Mouse (Mus musculus) cerebellum, postnatal 14 days (tissue): ENCODE measurements at regions not wholly inside any gene's neighbourhood (a gene's known extent, or its start where the extent isn't known, plus 50 kb on each side); places are given as distances from the start of the nearest gene placed in this dataset.

Experiments
- DNase-seq, 2 experiments: peaks; one replicate each; pipeline ENCODE4 v3.0.0; 2021; ENCODE audit warnings: mixed read lengths in 2 of 2

DNA sequence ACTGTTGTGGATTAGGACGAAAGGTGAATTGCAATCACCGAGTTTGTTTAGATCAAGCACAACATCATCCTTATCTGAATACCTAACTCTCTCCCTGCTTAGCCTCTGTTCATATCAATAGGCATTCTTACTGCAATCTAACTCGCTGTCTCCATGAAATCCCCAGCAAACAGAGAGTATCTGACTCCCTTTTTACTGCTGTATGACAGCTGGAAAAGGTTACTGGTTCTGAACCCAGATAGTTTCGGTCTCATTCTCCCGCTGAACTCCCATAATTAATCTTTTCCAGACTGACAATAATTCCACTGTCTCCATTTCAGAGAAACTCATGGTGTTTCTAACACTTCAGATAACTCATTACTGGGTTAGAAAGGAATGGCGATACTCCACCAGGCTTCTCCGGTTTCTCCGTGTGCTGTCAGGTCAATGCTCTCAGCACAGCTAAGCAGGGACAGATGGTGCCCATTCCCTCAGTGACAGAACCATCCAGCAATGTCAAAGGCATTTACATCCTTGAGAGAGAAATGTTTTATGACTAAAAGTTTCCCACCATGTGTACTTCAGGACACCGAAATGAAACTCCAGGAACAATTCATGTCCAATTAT, 167.5 kb upstream of the Itga4 start:
- DNase-seq = peak; percentile 33 to 58

DNA sequence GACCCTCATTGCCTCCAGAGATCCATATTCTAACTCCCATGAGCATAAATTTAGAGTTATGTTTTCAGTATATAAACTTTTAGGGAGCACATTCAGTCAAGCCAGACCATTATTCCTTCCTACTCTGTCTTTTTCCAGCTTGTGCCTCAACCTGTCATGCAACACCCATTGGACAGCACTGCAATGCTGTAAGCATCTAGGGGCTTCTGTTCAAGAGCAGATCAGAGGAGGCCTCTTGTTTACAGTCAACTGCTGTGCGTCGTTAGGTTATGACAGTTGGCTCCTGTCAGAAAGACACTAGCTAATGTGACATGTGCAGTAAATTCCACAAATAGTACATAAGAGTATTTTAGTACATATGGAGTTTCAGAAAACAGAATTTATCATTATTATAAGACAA, 165.0 kb upstream of the Itga4 start:
- DNase-seq = no peak

DNA sequence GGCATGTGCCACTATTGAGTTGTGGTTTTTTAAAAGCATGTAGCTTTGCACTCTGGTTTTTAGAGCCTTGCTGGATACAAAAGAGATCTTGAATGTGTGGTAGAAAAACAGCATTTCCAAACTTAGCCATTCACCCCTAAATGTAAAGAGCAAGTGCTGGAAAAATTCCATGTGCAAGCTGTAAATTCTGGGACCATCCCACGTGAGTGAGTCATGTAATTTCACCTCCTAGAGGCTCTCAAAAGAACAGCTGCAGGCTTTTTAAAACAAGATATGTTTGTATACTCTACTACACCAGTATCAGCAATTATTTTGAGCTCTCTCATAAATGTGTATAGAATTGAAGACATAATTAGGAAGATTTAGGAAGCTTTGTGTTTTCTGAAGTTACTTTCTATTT, 160.9 kb upstream of the Itga4 start:
- DNase-seq = no peak

DNA sequence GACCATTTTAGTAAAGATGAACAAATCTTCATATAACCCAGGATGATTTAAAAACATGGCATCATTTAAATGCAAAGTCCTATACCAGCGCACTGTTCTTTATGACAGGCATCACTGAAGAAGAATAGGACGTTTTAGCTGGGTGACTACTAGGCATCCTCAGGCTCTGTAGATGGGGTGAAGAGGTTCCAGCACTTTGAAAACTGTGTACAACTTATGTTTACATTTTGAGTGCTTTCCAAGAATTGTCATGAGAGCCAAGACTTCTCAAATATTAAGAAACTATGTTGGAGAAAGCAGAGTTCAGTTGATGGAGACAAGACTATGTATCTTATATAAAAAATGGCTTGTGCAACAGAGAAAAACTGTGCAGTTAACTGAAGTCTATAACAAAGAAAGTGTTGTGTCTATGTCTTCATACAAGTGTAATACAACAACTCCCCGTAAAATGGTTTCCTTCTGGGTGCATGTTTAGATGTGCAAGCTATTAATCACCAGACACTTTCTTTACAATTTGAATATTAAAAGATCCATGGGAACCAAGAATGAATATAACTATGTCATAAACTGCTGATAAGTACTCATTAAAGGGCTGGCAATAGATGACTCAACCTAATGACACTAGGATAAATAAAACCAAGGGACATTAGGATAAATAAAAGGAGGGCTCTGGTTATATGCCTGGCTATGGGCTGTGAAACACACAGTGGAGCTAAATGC, 158.5 kb upstream of the Itga4 start:
- no peak for DNase-seq

DNA sequence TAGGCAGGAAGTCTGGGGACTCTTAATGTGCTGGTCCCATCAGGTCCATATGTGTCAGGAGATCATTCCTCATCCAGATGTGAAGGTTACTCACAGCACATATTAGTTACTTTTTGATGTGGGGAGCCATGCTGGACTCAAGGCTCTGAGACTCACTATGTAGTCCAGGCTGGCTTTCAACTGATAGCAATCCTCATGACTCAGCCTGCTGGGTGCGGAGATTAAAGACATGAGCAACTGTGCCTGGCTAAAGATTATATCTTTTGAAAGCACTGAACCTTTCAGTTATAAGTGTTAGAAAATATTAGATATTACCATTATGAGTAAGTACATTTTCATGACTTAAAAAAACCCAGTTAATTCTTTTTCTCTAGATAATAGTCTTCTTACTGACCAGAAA, 155.6 kb upstream of the Itga4 start:
- no peak for DNase-seq

DNA sequence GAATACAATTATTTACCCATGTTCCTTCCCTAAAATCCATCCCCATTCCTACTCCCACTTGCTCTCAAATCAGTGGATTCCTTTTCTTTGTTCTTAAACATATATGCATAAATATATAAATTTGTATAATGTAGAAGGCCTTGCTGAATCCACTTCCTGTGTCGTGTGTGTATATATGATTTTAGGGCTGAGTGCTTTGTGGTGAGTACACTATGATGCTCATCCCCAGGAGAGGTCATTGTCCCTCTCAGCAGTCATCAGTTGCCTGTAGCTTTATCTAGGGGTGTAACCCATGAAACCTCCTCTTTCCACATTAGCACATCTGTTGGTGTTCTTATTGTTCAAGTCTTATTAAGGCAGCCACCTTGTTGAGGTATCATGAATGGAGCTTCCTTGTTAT, 143.6 kb upstream of the Itga4 start:
- no peak for DNase-seq

DNA sequence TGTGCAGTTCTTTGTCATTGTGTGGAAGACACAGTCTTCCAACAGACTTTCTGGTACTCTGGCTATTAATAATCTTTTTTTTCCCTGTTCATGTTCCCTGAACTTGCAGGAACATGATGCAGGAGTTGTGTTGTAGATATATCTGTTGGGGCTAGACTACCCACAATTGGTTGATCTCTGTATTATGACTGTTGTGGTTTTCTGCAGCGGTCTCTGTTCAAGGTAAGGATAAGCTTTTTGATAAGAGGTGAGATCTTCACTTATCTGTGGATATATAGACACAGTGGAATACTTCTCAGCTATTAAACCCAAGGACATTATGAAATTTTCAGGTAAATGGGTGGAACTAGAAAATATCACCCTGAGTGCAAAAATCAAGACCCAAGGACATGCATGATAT, 143.2 kb upstream of the Itga4 start:
- no peak for DNase-seq

DNA sequence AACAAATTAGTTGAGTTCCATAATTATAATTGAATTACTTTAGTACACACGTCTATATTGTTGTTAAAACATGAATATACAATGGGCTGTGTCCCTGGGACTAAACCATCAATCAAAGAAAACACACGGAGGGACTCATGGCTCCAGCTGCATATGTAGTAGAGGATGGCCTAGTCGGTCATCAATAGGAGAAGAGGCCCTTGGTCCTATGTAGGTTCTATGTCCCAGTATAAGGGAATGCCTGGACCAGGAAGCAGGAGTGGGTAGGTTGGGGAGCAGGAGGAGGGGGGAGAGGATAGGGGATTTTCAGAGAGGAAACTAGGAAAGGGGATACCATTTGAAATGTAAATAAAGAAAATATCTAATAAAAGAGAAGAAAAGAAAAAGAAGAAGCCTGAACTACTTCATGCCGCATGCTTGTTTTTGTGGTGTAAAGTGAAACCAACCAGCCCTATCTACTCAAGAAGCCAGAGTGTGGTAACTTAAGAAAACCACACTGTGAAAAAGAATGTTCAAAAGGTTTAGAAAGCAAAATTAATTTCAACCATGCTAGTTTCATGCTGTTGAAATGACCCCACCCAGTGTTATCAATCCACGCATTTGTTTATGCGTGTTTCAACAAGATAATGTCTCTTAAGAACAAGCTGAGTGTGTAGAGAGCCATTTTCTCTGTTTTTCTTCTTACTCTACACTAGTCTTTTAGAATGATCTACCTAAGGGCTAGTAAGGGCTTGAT, 134.4 kb upstream of the Itga4 start:
- no peak for DNase-seq

DNA sequence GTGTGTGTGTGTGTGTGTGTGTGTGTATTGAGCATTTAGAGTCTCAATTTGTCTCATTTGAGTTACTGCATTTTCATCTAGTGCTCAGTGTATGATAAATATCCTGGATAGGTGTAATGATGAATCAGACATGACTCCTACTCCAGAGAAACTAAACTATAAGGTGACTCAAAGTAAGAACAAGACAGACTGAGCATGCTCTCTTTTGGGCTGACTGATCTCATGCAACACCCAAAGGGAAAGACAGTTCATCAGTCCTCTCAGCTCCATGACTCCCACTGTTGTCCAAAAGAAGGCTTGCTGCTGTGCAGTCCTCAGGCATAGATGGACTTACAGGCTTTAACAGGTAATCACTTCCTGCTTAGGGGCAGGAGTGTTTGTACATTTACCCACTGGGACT, 132.7 kb upstream of the Itga4 start:
- DNase-seq = no peak

DNA sequence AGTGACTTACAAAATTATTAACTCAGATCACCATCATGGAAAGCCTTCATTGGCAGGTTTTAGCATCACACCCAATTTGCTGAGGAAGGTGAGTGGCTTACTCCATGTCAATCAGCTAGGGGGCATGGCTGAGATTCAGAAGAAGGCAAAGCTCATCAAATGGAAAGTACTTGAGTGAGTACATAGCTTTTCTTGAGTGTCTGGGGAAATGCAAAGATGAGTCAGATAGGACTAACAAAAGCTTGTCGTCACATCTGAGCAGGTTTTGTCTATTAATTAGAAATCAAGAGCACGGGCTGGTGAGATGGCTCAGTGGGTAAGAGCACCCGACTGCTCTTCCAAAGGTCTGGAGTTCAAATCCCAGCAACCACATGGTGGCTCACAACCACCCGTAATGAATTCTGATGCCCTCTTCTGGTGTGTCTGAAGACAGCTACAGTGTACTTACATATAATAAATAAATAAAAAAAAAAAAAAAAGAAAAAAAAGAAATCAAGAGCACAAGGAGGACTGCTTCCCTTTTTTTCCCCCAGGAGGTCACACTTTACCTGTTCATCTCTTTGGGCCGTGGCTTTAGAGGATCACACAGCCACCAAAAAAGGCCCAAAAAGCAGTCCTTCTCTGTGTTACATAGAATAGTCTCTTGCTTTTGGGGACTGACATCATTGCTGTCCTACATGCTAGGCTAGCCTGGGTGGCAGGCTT, 130.8 kb upstream of the Itga4 start:
- no peak for DNase-seq

DNA sequence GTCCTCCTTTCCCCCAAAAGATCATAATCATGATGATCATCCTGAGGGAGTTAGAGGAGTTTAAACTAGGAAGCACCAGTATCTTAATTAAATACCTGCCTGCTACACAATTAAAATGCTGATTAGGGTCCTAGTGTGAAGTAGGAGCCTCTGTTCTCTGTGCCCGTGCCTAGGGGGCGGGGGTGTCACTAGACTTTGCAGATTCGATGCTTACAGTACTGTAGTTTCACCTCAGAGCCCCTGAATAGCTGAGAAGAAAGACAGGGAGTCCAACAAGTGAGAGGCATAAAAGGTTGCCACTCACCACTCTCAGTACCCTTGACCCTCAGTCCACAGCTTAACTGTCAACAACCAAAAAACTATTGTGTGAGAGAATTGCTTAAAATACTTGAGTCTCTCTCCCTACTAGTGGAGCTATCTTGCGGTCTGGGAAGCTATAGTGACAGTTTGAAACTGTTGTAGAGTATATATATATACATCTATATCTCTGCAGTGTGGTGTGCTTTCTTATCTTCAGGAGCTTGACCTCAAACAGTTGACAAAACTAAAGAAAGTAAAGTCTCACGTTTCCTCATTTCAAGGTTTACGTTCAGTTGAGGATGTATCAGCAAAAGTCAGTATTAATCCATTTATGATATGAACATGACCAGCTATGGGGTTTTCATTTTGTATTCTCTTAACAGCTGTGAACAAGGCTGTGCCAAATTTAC, 128.9 kb upstream of the Itga4 start:
- DNase-seq = no peak

DNA sequence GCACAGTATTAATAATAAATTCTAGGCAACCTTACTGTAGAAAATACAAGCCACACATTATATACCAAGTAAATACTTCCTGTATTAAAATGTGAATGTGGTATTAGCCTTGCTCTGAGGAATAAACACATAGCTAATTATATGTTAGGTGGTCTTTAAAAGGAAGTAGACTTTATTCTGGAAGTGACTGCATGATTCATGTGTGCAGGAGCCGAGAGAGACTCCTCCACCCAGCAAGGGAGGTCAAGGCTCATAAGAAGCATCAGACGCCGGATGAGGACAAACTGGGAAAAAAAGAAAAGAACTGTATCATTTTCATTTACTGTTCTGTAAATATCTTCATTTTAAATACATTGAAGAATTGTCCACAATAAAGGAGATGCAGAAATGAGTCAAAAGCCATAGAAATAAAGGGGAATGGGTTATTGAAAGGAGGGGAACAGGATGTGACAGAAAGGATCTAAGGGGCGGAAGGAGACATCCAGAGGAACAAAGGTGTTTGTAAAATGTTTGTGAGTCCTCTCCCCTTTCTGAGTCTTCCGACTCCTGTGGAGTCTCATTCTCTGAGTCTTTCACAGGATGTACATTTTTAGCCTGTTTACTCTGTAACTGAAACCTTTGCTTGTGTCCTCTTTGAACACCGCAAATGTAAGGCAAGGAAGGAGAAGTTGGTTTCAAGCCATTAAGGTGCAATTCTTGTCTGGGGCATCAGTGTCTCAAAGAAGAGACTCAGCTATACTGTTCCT, 128.1 kb upstream of the Itga4 start:
- DNase-seq = no peak

DNA sequence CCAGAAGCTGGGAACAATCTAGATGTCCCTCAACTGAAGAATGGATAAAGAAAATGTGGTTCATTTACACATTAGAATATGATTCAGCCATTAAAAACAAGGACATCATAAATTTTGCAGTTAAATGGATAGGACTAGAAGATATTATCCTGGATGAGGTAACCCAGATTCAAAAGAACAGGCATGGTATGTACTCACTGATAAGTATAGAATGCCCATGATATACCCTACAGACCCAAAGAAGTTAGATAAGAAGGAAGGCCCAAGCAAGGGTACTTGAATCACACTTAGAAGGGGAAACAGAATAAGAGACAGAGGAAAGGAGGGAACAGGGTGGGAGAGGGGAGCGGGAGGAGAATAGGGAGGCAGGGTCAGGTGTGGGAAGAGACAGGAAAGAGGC, 127.4 kb upstream of the Itga4 start:
- DNase-seq = no peak

DNA sequence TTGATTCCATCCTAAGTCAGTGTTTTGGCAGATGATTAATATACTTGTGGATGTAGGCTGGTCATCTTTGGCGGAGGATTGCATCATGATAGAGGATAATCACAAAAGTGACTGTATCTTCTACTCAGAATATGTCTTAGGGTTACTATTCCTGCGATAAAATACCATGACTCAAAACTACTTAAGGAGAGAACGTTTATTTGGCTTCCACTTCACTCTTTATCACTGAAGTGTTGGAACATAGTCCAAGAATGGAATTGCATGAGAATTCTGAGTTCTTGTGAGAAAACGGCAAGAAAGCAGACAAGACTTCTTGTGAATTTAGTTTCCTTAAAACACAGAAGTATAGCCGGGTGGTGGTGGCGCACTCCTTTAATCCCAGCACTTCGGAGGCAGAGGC, 124.6 kb upstream of the Itga4 start:
- no peak for DNase-seq

DNA sequence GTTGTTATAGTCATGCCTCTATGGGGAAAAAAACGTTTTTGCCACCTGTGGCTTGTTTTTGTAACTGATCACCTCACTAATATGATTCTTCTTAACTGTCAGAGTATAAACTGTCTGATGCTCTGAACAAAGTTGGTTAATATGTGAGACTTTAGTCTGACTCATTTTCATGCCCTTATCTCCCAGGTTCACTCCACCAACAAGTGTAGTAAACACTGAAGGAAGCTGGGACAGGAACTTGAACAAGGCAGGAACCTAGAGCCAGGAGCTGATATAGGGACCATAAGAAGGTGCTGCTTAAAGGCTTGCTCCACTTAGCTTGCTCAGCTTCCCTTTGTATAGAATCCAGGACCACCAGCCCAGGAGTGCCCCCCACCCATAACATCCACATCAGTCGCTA, 124.0 kb upstream of the Itga4 start:
- DNase-seq = no peak

DNA sequence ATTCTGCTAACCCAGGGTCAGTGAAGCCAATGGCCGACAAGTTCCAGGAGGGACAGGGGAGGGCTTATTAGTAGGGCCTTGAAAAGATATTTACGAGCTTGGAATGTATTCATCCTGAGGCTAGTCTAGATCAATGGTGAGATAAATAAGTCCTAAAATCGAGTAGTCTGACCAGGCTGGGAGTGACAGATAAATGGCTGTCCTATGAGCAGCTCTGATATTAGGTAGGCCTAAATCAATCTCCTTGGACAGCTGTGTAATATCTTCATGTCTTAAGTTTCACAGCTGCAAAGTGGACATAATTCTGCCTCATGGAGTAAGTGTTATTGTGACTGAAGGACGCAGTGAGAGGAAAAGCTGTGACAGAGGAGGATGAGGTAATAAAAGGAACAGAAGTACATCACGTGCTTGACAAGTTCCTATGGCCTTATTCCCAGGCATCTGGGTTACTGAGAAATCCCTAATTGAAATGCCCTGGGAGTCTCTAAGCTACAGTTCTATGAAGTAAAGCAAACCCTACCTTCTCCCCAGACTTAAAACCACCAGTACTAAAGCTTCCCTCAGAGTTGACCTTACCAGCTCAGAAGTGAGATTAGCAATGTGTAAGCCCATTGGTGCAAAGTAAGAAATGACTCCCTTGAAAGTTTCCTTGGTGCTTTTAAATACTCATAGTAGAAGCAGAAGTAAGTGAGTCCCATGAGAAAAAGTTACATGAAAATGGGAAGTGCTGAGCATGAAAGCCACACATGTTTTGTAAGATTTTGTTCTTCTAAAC, 123.3 kb upstream of the Itga4 start:
- DNase-seq = no peak

DNA sequence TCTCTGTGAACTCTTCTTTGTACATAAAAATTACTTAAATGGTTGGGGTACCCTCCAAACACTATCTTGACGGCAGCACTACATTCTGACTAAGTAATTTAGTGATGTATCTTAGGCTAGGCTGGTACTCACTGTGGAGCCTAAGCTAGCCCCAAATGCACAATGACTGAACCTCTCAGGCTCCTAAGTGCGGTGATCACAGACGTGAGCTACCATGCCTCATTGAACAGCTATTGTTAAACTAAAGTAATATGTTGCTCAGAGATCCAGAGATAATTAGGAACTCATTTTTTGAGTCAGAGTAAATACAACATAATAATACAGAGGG, 122.7 kb upstream of the Itga4 start:
- DNase-seq = no peak

DNA sequence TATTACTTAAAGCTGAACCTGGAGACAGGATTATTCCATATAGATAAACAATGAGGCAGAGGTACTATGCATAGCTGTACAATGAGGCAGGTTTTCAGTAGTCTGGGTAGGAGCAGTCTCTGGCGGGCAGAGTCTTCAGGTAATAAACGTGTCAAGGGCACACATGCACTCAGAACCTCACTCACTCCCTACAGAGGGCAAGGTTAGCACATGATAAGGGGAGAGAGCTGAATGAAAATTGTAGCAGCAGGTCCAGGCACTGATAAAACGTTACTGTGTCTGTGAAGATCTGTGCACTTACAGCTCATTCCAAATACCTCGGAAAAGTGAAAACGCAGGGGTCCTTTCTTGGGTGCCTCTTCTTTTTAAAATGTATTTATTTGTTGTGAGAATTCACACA, 120.9 kb upstream of the Itga4 start:
- DNase-seq = no peak

DNA sequence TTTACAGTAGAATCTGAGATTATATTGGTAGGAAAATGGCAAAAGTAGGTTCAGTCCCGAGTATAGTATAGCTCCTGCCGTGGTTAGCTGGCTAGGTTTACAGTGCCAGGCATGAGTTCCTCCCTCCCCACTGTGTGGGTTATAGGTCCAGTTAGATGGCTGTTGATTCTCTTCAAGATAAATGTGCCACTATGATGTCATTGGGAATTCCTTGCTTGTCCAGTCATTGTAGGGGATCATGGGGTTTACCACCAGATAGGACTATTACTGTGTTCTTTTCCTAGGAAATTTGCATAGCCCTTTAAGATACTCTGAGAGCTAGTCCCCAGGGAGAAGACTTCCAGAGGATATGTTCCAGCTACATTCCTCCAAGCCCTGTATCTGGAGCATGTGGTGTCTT, 119.2 kb upstream of the Itga4 start:
- no peak for DNase-seq

DNA sequence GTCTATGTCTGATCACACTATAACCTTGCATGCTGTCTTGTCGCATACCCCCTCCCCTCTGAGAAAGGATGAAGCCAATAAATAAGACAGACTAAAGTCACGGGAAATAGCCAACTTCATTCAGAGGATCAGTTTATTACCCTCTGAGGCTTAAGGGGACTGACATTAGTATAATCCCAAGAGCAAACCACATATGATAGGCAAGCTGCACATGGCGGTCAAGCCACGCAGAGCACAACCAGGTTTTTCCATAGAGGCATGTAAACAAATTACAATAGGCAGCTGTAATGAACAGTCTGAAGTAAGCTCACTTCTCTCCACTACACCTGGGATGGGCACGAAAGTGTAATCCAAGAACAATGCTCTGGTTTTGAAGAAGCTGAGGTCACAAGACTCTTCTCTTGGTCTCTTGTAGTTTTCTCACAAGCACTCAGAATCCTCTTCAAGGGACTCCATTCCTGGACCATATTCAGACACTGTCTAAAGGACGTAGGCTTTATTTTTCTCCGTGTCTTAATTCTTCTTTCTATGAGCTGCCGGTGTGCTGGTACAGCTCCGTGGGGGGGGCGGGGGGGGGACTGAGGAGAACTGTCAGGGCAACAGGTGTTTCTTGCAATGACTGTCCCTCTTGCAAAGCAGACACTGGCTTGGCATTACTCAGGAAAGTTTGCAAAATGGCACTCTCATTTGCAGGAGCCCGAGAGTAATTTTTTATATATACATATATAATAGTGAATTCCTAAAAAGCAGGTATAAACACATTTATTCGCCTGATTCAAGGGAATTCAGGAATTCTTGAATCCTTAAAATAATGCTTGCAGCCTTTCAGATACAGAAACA, 118.4 kb upstream of the Itga4 start:
- no peak for DNase-seq

DNA sequence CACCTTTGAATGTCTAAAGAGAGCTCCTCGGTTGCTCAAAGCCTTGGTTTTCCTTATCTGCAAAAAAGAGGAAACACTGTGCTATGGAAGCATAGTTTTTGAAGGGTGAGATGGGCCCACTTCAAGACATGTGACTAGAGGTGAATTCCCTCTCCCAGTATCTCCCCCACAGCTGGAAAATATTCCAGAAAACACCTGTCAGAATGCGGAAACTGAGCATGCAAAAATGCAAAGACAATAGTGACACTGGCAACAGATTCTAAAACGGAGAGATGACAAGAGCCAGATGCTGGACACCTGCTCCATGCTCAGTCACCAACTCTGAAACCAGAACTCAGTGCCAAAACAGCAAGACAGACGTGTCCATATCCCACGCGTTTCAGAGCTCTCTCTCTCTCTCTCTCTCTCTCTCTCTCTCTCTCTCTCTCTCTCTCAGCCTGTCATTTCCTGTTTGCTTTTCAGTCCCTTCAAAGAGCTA, 117.5 kb upstream of the Itga4 start:
- no peak for DNase-seq
